Mouse (Mus musculus) urinary bladder, postnatal 36 days (tissue): ENCODE data around the gene Vmn1r93.
"Not testable (repeated sequence)": the region's sequence is repeated elsewhere in the genome, so short reads cannot be mapped to it uniquely, and the experiment has no call there.

Experiments
- DNase-seq, 2 experiments: peaks; one replicate each; pipeline ENCODE4 v3.0.0; 2022; ENCODE audit warnings: low spot score in 2 of 2, mixed read lengths in 1 of 2

Gene Vmn1r93

DNA sequence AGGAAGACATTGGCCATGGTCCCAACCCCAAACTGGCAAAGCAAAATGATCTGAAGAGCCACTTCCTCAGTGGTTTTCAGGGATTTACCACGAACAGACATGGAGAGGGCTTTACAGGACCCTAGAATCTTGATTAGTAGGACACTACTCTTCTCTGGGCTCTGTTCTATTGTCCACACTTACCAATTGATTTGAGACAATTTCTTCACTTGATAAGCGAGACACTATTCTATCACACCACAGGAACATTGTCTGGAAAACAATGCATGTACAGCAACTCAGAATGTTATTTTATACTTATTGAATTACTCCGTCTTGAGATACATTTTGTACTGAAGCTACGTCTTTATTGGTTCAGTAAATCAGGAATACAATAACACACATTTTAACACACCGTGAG, at the start of gene Vmn1r93:
TSS of gene Vmn1r93 (minus strand) at position 101 of the 400 bp plus-strand sequence.
- DNase-seq = not testable (repeated sequence)

- DNase-seq = not testable (repeated sequence)
Measured at GRCm38 (mm10) chr7:20168277-20168676, 29.4 kb upstream of the Vmn1r93 start, which contains the start of gene Vmn1r94. Vmn1r94 (minus strand) TSS chr7:20168377.

DNA sequence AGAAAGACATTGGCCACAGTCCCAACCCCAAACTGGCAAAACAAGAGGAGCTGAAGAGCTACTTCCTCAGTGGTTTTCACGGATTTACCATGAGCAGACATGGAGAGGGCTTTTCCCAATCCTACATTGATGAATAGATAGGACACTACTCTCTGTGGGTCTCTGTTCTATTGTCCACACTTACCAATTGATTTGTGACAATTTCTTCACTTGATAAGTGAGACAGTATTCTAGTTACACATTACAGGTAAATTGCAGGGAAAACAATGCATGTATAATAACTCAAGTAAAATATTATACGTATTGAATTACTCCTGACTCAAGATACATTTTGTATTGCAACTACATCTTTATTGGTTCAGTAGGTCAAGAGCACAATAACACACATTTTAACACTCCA, 16.4 kb downstream of the Vmn1r93 start, which contains the start of gene Gm16442:
TSS of gene Gm16442 (minus strand) at position 101 of the 400 bp plus-strand sequence.
- DNase-seq = not testable (repeated sequence)

- not testable (repeated sequence) for DNase-seq
Measured at GRCm38 (mm10) chr7:20099380-20099779, 39.5 kb downstream of the Vmn1r93 start, which contains the start of gene Vmn1r91. Vmn1r91 (plus strand) TSS chr7:20099680.
